Mouse (Mus musculus): ENCODE measurements around the gene Slc25a22.
A peak's percentile ranks its signal among the peaks of the same experiment; 100 is the strongest.

Slc25a22 gene

DNA sequence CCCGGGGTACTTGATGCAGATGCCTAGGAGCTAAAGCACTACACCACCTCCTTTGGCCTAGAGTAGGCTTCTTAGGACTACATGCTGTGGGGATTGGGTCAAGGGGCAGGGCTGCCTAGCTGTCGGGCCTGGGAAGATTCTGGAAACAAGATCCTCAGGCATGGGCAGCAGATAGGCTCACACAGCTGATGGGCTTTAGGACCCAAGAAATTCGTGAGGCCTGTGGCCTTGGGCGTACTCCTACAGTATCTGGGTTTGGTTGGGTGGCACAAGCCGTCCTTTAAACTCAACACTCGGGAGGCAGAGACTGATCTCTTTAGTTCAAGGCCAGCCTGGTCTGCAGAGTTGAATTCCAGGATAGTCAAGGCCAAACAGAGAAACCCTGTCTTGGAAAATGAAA is 34.5 kb upstream of the Slc25a22 start:
- DNase-seq (ENCODE audit: low spot score): no peak

GRCm38 (mm10) chr7:141471236-141471635 is 33.5 kb upstream of the Slc25a22 start:
- DNase-seq (ENCODE audit: low spot score): no peak

DNA sequence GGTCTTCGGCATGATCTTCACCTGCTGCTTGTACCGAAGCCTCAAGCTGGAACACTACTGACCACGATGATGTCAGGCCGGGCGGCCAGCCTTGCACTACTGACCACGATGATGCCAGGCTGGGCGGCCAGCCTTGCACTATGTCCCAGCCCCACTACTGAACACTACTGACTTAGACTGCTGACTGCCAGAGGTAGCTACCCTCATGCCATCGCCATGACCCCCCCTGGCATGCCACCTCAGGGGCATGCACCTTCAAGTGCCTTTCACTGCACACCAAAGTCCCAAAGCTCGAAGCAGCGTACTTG is 32.9 kb upstream of the Slc25a22 start:
- DNase-seq (ENCODE audit: low spot score): no peak

- no peak for DNase-seq (ENCODE audit: low spot score)
These were observed 32.4 kb upstream of the Slc25a22 start for GRCm38 (mm10) chr7:141469901-141470636.

GRCm38 (mm10) chr7:141469352-141469751 is 31.7 kb upstream of the Slc25a22 start:
- no peak for DNase-seq (ENCODE audit: low spot score)

DNA sequence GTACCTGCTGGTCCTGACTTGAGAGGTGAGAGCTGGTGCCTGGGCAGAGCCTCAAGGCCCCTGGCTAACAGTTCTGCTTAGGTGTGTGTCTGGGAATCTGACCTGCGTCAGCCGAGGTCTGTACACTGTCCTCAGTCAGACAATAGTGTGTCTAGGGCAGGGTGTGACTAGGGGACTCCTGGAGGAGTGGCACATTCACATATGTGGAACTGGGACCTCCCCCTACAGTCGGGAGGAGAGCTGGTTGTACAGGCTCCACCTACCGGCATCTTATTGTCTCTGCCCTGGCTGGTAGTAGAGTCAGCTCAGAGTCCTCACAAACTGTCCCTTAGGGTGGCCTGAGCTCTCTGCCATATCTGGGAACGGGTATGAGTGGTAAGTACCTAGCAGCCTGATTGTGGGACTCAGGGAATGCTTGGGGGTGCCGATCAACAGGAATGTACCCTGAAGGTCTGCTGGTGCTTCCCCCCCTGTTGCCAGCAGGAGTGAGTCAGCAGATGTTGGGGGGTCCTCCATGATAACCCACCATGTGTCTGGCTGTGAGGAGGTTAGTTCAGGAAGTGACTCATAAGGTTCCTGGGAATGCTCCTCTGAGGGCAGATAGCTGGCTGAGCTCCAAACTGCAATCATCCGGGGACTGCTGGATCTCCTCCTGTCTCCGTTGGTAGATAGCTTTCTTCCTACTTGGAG is 31.0 kb upstream of the Slc25a22 start:
- DNase-seq (ENCODE audit: low spot score): no peak

GRCm38 (mm10) chr7:141468164-141468521 is 30.5 kb upstream of the Slc25a22 start:
- peak; percentile 48 for DNase-seq (ENCODE audit: low spot score)

DNA sequence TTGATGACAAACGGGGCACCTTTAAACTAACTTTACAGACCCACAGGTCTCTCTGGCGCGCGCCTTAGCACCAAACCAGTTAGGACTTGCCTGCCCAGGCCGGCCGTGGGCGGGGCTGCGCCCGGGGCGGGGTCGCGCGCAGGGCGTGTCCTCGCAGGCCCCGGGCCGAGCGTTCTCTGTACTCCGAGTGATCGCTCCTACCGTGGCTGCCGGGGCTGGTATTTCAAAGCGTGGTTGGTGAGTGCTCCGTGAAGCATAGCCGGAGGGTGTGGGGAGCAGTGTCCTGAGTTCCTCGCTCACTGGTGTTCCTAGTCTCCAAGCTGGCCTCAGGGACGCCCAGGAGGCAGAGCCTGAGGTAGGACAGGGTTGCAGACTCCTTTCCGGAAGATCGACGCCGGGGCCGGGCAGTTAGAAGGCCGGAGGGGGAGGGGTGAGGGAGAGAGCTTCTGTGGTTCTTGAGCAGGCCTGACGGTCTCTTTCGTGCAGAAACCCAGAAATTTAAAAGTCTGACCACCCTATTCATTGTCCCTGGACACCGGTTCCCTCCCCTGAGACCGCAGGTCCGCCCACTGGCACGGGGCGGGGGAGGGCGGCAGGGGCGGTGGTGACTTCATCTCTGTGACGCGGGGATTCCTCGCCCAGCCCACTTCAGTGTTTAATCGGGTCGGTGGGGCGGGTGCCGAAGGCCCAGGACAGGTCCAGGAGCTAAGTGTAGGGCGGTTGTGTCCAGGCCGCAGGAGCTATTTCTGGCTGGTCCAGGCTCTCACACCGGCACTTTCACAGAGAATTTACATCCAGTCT is 29.7 kb upstream of the Slc25a22 start, which contains the start of gene Cd151:
Cd151 (plus strand) TSS at position 163 of the 801 bp plus-strand sequence.
- DNase-seq (ENCODE audit: low spot score): peak; percentile 85

DNA sequence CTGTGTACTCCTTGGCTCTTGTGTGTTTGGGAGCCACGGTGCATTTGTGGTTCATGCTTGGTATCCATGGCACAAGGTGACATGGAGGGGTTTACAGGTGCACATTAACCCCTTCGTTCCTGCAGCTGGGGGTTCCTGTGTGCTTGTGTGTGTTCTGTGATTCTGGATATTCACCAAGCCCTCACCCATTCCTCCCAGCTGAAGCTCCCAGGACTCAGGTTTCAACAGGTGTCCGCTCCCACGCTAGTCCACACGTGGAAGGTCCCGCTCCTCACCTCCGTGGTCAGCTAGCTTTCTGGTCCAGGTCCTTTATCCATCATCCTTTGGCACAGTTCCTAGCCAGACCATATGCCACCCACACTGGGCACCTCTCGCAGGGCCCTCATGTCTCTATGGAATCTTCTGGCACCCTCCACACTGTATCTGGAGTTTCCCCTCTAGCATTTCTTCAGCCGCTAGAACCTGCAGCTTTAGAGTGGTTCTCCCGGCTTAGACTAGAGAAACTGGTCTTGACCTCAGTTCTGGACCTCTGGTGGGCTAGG is 29.0 kb upstream of the Slc25a22 start:
- DNase-seq (ENCODE audit: low spot score): no peak

DNA sequence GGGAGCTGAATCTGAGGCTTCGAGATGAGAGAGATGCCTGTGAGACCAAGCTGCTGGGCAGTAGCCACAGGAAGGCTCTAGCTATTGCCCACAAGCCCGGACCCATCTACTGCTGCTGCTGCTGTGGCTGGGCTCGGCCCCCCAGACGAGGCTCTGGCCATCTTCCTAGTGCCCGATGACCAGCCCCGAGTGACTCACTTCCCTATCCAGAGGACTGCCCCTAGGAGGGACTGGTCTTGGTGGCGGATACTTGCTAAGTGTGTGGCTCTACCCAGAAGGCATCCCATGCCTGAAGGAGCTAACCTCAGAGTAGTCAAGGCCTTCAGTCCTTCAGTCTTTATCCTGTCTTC is 28.3 kb upstream of the Slc25a22 start:
- no peak for DNase-seq (ENCODE audit: low spot score)

DNA sequence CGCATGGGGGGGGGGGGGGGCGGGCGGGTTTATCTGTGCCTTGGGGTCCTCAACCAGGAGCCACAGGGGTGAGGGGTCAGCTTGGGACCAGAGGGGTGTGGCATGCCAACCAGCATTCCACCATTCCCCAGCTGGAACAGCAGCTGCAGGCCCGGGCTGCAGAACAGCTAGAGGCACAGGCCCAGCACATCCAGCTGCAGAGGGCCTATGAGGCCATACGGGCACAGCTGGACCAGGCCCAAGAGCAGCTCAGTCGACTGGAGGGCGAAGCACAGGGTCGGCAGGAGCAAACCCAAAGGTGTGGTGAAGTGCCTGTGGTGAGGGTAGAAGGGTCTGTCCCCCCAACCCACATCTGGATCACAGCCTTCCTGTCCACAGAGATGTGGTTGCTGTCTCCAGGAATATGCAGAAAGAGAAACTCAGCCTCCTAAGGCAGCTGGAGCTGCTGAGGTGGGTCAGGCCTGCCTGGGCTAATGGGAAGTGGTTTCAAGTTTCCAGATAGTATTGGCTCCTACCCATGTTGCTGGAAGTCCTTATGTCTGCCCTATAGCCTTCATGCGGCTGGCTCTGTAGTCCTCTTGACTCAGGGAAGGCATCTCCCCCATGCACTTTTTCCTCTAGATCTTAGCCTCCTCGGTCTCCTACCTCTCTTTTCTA is 27.8 kb upstream of the Slc25a22 start:
- DNase-seq (ENCODE audit: low spot score): peak; percentile 30

- peak; percentile 66 for DNase-seq (ENCODE audit: low spot score)
These were observed 27.0 kb upstream of the Slc25a22 start for GRCm38 (mm10) chr7:141464603-141465201.

DNA sequence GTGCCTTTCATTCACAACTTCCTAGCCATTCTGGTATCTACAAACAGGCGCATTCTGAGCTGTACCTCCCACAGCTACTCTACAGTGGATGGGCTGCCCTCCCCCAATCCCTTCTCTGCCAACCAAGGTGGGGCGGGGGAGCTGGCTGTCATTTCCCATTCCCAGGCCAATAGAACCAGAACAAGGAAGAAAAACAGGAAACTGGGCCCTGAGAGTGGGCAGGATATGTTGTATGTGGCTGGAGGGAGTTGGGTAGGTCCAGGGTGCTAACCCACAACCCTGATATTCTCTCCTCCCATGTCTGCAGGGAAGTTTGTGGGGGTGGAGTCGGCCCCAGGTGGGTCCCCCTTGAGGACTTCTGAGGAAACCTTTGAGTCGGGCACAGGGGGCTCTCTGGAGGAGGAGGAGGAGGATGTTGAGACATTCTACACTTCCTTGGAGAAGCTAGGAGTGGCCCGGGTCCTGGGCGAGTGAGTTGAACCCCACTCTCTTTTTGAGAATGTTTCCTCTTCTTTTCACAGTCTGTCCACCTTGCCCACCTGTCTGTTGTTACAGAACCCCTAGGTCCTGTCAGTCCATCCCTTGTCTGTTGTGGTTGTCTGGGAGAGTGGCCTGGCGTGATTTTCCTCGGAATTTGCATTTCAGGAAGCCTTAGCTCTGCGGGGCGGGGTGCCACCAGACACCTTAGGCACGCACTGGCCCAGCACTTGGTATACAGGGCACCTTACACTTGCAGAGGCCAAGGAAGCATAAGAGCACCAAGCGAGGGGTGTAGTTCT is 26.3 kb upstream of the Slc25a22 start:
- peak; percentile 7 for DNase-seq (ENCODE audit: low spot score)

GRCm38 (mm10) chr7:141462333-141462821 is 24.7 kb upstream of the Slc25a22 start:
- no peak for DNase-seq (ENCODE audit: low spot score)

DNA sequence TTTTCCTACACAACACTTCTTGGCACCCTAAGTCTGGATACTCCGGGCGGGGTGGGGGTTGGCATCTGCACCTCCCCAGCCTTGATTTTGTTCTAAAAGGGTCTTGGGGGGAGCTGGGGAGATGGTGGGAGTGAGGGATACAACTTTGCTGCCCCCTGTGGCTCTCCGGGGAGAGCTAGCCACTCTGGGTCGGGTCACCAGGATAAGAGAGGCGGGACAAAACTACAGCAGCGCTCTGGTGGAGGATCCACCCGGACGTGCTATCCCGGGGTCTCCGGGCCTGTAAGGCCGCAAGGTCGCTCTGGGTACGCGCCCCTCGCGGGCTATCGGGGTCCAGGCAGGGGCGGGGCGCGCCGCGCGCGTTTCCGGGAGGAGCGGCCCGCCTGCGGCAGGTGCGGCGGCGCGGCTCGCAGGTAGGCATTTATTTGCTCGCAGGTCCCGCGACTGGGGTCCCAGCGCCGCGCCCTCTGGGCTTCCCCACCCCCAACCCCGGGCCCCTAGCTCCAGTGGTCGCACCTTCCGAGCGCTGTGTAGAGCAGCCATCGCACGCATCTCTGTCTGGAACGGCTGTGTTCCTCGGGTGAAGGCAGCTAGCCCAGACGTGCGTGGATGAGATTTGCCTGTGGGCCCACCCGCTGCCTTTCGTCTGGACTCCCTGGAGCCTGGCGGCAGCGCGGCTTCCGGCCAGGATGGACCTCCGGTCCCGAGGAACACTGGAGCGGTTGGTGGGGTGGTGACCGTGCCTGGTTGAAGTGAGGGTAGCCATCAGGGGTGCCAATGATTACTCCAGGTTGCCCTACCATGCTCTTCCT is 24.0 kb upstream of the Slc25a22 start:
- DNase-seq (ENCODE audit: low spot score): no peak

GRCm38 (mm10) chr7:141460391-141461113 is 22.9 kb upstream of the Slc25a22 start, which contains the start of gene Cracr2b:
Gene Cracr2b, plus strand, starts transcription at chr7:141461094.
- no peak for DNase-seq (ENCODE audit: low spot score)

DNA sequence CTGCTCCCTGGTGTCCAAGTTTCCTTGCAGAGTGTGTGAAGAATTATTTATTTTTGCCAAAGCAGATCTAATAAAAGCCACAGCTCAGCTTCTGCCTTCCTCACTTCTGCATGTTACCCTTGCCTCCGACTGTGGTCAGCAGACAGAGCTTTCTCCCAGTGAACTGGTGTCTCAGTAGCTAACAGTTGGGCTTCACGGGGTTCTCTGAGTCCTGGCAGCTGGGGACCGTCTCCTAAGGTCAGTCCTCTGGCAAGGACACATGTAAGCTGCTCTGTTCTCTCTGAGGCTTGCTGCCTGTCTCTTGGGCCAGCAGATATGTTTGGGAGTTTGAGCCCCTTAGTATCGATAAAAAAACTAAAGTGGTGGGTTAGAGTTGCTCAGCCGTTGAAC is 22.3 kb upstream of the Slc25a22 start:
- DNase-seq (ENCODE audit: low spot score): no peak

- DNase-seq (ENCODE audit: low spot score): no peak
These were observed 21.6 kb upstream of the Slc25a22 start for GRCm38 (mm10) chr7:141459301-141459711.

DNA sequence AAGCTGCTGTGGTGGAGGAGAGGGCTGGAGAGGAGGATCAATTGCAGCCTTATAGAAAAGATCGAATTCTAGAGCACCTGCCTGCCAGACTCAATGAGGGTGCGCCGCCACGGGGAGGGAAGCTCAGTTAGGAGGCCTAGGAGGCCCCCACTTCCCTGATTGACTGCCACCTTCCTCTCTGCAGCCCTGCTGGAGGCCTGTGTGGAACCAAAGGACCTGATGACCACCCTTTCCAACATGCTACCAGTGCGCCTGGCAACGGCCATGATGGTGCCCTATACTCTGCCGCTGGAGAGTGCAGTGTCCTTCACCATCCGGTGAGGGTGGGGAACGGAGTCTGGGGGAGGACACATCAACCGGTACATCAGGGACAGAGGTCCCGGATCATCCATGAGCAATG is 21.0 kb upstream of the Slc25a22 start:
- DNase-seq (ENCODE audit: low spot score): no peak
